Mouse (Mus musculus) liver, postnatal 0 days (tissue): ENCODE data around the gene Rfx4. TPM values are rescaled to one million over a fixed set of nuclear protein-coding genes. Genes with fewer than 3 reads are reported as not detected.

ENCODE experiments used
- ATAC-seq: fragments of 200-750 bp; cut with Nextera tagmentation; 2 replicates; pipeline ENCODE4 v1.8.0; 2017; ENCODE audit warnings: mild to moderate bottlenecking, moderate library complexity
- DNase-seq: peaks from one replicate; pipeline ENCODE4 v3.0.0-alpha.2; 2016
- H3K27ac ChIP-seq: fragments of 300-500 bp; sonication (generic); 2 replicates; pipeline ENCODE4 v1.5.1; 2014; ENCODE audit warnings: antibody characterized with exemption, moderate library complexity, mild to moderate bottlenecking, low read depth
- H3K27me3 ChIP-seq: fragments of 300-500 bp; sonication (generic); 2 replicates; pipeline ENCODE4 v1.6.1; 2014; ENCODE audit warnings: low read length, control low read depth, mixed read lengths; ENCODE audit not compliant: insufficient read depth
- H3K36me3 ChIP-seq: fragments of 300-500 bp; sonication (generic); replicated peaks from 2 replicates; pipeline ENCODE4 v1.6.1; 2014; ENCODE audit warnings: mild to moderate bottlenecking, control low read depth, low read length, moderate library complexity, mixed read lengths; ENCODE audit not compliant: insufficient read depth
- H3K4me1 ChIP-seq: fragments of 300-500 bp; sonication (generic); 2 replicates; pipeline ENCODE4 v1.6.1; 2014; ENCODE audit warnings: antibody characterized with exemption, mild to moderate bottlenecking, control low read depth; ENCODE audit not compliant: insufficient read depth
- H3K4me2 ChIP-seq: fragments of 300-500 bp; sonication (generic); 2 replicates; pipeline ENCODE4 v1.6.1; 2014; ENCODE audit warnings: low read depth, mild to moderate bottlenecking, low read length, moderate library complexity, mixed read lengths
- H3K4me3 ChIP-seq: fragments of 300-500 bp; sonication (generic); 2 replicates; pipeline ENCODE4 v1.5.1; 2014; ENCODE audit warnings: low read depth, low read length
- H3K9ac ChIP-seq: fragments of 300-500 bp; sonication (generic); replicated peaks from 2 replicates; pipeline ENCODE4 v1.6.1; 2014; ENCODE audit warnings: mild to moderate bottlenecking, moderate library complexity
- H3K9me3 ChIP-seq: fragments of 300-500 bp; sonication (generic); 2 replicates; pipeline ENCODE4 v1.6.1; 2016; ENCODE audit warnings: mild to moderate bottlenecking, control low read depth, low read length, mixed read lengths
- CTCF ChIP-seq: sonication (generic); IDR thresholded peaks from 2 replicates; pipeline ENCODE4 v1.5.1; 2016; ENCODE audit warnings: antibody characterized with exemption, low read depth
- EP300 ChIP-seq: IDR thresholded peaks from 2 replicates; pipeline ENCODE4 v1.6.1; 2016; ENCODE audit warnings: antibody characterized with exemption, low read depth, mild to moderate bottlenecking
- WGBS: fragments of 180-500 bp; shearing (Covaris S2); extraction: QIAGEN DNeasy Blood & Tissue Kit; methylation state at CpG from one replicate; pipeline ENCODE4 v1.1.7; 2014; ENCODE audit not compliant: insufficient replicate concordance; 5-methylcytosine and 5-hydroxymethylcytosine counted together
- polyA plus RNA-seq: library from polyadenylated mRNA; unstranded; fragments of >200 nt; fragmentation: Nextera tagmentation; extraction: Ambion mirVana; gene quantifications from 2 replicates; pipeline ENCODE4 v1.2.1, GENCODE M21; 2015

The Rfx4 gene
- polyA plus RNA-seq, 1 experiment from 2014 or later = not detected

DNA sequence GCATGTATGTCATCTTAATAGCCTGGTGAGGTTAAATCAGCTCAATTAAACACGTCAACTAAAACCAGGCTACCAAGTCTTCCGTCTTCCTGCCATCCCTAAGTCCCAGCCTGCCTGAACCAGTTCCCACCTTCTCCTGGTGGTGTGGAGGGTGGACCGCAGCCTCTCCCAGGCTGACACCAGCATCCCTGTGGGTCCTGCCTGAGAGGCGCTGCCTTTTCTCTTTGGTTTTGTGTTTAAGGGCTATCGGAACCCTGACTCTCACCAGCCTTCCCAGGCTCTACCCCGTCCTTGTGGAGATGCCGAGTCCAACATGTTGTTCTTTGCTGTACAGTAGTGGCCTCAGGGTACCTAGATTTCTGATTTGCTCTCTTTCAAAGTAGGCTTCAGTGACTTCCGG is 44.4 kb upstream of the Rfx4 start:
- Histone ChIP-seq H3K4me3 (no peak overlapping the region), H3K4me2 (no peak overlapping the region), H3K4me1 (no peaks in the 10 kb centered on the region), H3K27me3 (no peaks in the 10 kb centered on the region), H3K9me3 (no peaks in the 10 kb centered on the region), H3K9ac (no peak overlapping the region), H3K36me3 (peaks cover 24% of the 10 kb centered on the region), H3K27ac (no peak overlapping the region)
- WGBS = 92% methylated on average over 8 of the region's 8 CpGs
- no peak for ATAC-seq
- DNase-seq = no peak
- TF ChIP-seq CTCF (no peak), EP300 (no peak)

DNA sequence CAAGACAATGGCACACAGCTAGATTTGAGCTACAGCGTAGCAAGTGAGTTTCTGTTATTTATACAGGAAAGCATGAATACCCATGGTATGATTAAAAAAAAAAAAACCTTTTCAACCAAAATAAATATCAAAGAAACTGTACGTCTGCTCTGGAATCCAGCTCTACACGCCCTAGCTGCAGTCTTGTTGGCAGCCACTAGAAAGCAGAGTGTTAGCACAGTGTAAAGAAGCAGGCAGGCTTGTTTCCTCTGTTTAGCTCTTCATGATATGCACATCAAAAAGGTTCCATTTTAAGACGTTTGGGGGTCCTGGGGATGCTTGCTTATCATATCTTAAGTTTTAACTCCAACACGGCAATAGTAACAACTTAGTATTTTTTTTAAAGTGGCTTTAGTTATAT is 43.9 kb upstream of the Rfx4 start:
- Histone ChIP-seq H3K4me1 (no peaks in the 10 kb centered on the region), H3K27ac (no peak overlapping the region), H3K27me3 (no peaks in the 10 kb centered on the region), H3K4me2 (no peak overlapping the region), H3K9me3 (no peaks in the 10 kb centered on the region), H3K4me3 (no peak overlapping the region), H3K36me3 (peaks cover 24% of the 10 kb centered on the region), H3K9ac (no peak overlapping the region)
- DNase-seq (no peak), ATAC-seq (no peak)
- TF ChIP-seq CTCF = no peak
- no peak for TF ChIP-seq EP300
- WGBS = 78% methylated on average over 5 of the region's 5 CpGs

DNA sequence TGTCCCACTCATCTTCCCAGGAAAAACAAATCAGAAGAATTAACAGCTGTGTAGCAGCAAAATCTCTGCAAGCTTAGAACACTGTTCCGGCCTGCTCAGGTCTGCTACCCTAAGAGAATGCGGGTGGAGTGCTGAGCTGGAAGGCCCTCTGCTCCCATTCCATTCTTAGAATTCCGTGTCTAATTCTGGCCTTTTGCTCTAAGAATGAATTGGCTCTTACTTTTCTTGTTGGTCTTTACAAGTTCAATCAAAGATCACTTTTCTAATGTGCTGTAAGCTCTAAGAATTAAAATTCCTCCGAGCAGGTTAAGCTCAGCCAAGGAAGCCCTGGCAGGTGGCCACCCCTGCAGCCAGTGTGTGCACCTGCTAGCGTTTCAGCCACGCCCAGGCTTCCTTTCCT is 43.3 kb upstream of the Rfx4 start:
- H3K27me3 ChIP-seq = no peaks in the 10 kb centered on the region
- 86% methylated on average over 6 of the region's 6 CpGs for WGBS
- peaks cover 24% of the 10 kb centered on the region for H3K36me3 ChIP-seq
- TF ChIP-seq EP300 (no peak), CTCF (no peak)
- H3K27ac ChIP-seq = no peak overlapping the region
- no peaks in the 10 kb centered on the region for H3K9me3 ChIP-seq
- ATAC-seq = no peak
- H3K4me1 ChIP-seq = no peaks in the 10 kb centered on the region
- no peak overlapping the region for H3K4me3 ChIP-seq
- no peak for DNase-seq
- no peak overlapping the region for H3K9ac ChIP-seq
- H3K4me2 ChIP-seq = no peak overlapping the region

DNA sequence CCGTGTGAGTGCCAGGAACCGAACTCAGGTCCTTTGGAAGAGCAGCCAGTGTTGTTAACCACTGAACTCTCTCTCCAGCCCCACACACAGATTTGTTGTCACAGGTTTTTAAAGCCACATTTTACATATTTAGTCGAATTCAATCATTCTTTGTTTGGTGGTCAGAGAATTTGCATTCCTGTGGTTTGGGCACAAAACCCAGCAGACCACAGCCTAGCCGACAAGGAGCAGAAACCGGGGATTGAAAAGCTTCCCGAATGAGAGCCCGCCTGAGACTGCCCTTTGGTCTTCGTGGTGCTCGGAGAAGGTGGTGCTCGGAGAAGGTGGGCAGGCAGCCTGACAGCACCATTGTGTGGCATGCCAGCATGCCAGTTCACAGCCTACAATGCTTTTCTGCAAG is 42.8 kb upstream of the Rfx4 start:
- peaks cover 24% of the 10 kb centered on the region for H3K36me3 ChIP-seq
- TF ChIP-seq EP300 = no peak
- TF ChIP-seq CTCF = no peak
- no peak overlapping the region for H3K9ac ChIP-seq
- ATAC-seq (no peak), DNase-seq (no peak)
- WGBS = 77% methylated on average over 10 of the region's 10 CpGs
- no peaks in the 10 kb centered on the region for H3K9me3 ChIP-seq
- H3K4me1 ChIP-seq = no peaks in the 10 kb centered on the region
- no peaks in the 10 kb centered on the region for H3K27me3 ChIP-seq
- no peak overlapping the region for H3K27ac ChIP-seq
- H3K4me3 ChIP-seq = no peak overlapping the region
- no peak overlapping the region for H3K4me2 ChIP-seq

DNA sequence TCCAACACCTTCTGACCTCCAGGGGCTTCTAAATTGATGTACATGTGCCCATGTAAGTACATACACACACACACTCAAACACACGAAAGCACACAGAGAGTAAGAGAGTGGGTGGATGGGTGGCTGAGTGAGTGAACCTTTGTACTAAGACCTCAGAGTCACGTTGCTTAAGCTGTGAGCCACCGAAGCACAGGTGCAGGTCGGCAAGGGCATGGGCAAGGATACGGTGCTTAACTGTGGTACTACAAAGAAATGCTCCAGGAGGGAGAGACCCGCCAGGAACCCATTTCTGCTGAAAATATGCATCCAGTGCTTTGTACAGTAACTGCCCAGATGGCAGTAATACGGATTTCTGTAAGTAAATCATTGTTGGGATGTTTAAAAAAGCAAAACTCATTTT is 40.2 kb upstream of the Rfx4 start:
- H3K27ac ChIP-seq = no peak overlapping the region
- H3K9me3 ChIP-seq = no peaks in the 10 kb centered on the region
- DNase-seq (no peak), ATAC-seq (no peak)
- no peak overlapping the region for H3K4me2 ChIP-seq
- no peaks in the 10 kb centered on the region for H3K27me3 ChIP-seq
- TF ChIP-seq EP300 (no peak), CTCF (no peak)
- no peak overlapping the region for H3K4me3 ChIP-seq
- WGBS = 70% methylated on average over 7 of the region's 7 CpGs
- no peaks in the 10 kb centered on the region for H3K4me1 ChIP-seq
- H3K36me3 ChIP-seq = peaks cover 34% of the 10 kb centered on the region
- no peak overlapping the region for H3K9ac ChIP-seq

DNA sequence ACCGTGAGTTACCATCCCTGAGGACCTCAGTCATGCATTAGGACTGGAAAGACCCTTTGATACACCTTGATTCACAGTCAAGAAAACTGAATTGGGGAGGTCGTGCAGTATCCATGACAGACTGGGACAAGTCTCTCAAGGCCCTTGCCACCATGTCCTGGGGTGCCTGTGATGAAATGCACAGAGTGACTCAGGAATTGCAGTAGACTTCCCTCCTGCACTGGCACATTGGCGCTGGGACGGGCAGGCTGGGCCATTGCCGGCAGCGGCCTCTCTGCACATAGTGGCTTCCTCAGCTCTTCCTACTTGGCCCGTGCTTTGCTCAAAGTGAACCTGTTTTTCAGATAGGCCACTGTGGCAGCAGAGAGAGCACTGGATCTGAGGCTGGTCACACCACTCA is 39.3 kb upstream of the Rfx4 start:
- H3K27ac ChIP-seq = no peak overlapping the region
- no peak for DNase-seq
- 91% methylated on average over 7 of the region's 7 CpGs for WGBS
- H3K4me1 ChIP-seq = no peaks in the 10 kb centered on the region
- no peak overlapping the region for H3K9ac ChIP-seq
- H3K4me2 ChIP-seq = no peak overlapping the region
- no peak for ATAC-seq
- peaks cover 41% of the 10 kb centered on the region for H3K36me3 ChIP-seq
- H3K9me3 ChIP-seq = no peaks in the 10 kb centered on the region
- H3K27me3 ChIP-seq = no peaks in the 10 kb centered on the region
- no peak overlapping the region for H3K4me3 ChIP-seq
- TF ChIP-seq EP300 (no peak), CTCF (no peak)

DNA sequence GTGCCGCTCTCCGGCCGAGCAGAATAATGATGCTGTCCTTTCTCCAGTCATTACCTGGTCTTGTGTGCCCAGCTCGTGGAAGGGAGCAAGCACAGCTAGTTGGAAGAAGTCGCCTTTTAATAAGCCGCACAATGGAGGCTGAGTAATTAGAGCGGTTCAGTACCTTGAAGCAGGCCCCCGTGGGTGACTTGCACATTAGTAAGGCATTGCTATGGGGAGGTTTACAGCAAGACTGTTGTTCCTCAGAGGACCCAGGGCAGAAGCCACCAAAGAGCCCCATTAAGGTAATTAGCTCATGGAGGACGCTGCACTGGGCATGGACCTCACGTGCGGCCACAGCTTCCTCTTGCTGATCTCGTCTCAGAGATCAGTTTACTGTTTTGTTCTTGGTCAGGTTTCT is 33.2 kb upstream of the Rfx4 start:
- no peak for DNase-seq
- TF ChIP-seq EP300 (no peak), CTCF (no peak)
- Histone ChIP-seq H3K9me3 (no peaks in the 10 kb centered on the region), H3K9ac (no peak overlapping the region), H3K4me3 (no peak overlapping the region), H3K36me3 (peaks cover 36% of the 10 kb centered on the region), H3K4me2 (no peak overlapping the region), H3K27ac (no peak overlapping the region), H3K27me3 (no peaks in the 10 kb centered on the region), H3K4me1 (no peaks in the 10 kb centered on the region)
- WGBS = 76% methylated on average over 12 of the region's 12 CpGs
- ATAC-seq = no peak
